Mouse (Mus musculus): ENCODE measurements at regions not wholly inside any gene's neighbourhood (a gene's known extent, or its start where the extent isn't known, plus 50 kb on each side); places are given as distances from the start of the nearest gene placed in this dataset.

DNA sequence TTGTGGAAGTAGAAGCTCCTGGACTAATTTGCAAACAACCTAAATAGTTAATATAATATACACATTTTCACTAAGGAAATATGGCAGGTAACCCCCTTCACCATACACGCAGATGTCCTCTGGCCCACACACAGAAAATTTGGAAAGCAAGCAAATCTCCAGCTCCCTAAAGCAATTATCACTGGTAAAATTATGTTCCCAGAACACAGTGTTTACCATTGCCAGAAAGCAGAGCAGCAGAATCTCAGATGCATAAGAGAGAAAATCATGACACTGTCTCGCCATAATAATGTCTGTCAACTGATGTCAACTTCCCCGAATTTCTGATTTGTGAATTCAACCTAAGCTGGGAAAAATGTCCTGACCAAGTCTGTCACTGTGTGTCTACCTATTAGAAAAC is 999.1 kb downstream of the Gsdmc2 start:
- no peak for TF ChIP-seq CHD2 (IDR thresholded peaks at IDR 0.05; ENCODE audit: low read length)
- TF ChIP-seq MYC (IDR thresholded peaks at IDR 0.05; ENCODE audit: low read depth, low read length) = no peak
- no peak for TF ChIP-seq TBP (IDR thresholded peaks at IDR 0.05; ENCODE audit: low read depth, low read length)
- TF ChIP-seq RCOR1 (IDR thresholded peaks at IDR 0.05; ENCODE audit: low read depth, low read length) = no peak
- no peak for TF ChIP-seq NELFE (IDR thresholded peaks at IDR 0.05; ENCODE audit: low read depth, low read length)
- no peak overlapping the region for H3K4me3 ChIP-seq (ENCODE audit: control insufficient read depth in 1 of 2, insufficient read depth in 1 of 2, low read depth in 2 of 2, low read length in 2 of 2)
- no peaks in the 10 kb centered on the region for H3K27me3 ChIP-seq (ENCODE audit: control insufficient read depth in 1 of 2, insufficient read depth in 2 of 2, low read length in 2 of 2)

DNA sequence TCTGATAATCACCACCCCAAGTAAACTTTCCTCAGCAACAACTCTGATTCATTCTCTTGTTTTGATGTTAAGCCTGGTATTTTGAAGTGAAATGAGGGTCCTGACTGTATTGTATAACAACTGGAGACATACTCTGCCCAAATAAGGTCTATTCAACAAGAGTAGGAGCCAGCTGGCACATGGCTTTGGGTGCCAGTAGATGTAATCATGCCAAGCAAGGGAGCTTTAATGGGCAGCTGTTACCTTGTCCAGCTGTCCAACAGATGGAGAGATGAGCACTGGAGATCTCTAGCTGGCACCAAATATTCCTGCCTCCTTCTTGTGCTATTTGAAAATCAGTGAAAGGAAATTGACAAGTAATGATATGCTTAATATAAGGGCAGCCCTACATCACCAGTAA is 1019.4 kb downstream of the Gsdmc2 start:
- Histone ChIP-seq H3K79me2 (ENCODE audit: control insufficient read depth, insufficient read depth, low read length, poor library complexity) (no peaks in the 10 kb centered on the region), H3K27me3 (ENCODE audit: control insufficient read depth in 1 of 2, insufficient read depth in 2 of 2, low read length in 2 of 2) (no peaks in the 10 kb centered on the region), H3K4me3 (ENCODE audit: control insufficient read depth in 1 of 2, insufficient read depth in 1 of 2, low read depth in 2 of 2, low read length in 2 of 2) (no peak overlapping the region), H3K27ac (ENCODE audit: control insufficient read depth, low read depth, low read length) (no peak overlapping the region), H3K4me1 (ENCODE audit: control insufficient read depth in 1 of 2, insufficient read depth in 2 of 2, low read length in 2 of 2) (no peaks in the 10 kb centered on the region), H3K9ac (ENCODE audit: control insufficient read depth, low read depth, low read length, poor library complexity, severe bottlenecking) (no peak overlapping the region), H3K36me3 (ENCODE audit: control insufficient read depth in 1 of 2, insufficient read depth in 2 of 2, low read length in 2 of 2) (no peaks in the 10 kb centered on the region), H3K9me3 (replicated peaks; ENCODE audit: insufficient read depth, low read length) (no peaks in the 10 kb centered on the region)
- DNase-seq (ENCODE audit: low read depth, low spot score) = no peak
- TF ChIP-seq JUND (IDR thresholded peaks at IDR 0.05; ENCODE audit: low read depth, low read length) = no peak
- no peak for TF ChIP-seq KAT2A (conservative IDR thresholded peaks at IDR 0.05; ENCODE audit: low read depth, low read length)
- no peak for TF ChIP-seq MEF2A (IDR thresholded peaks at IDR 0.05; ENCODE audit: extremely low read depth, insufficient replicate concordance, low read depth, low read length, poor library complexity, severe bottlenecking)
- no peak for TF ChIP-seq CTCF (IDR thresholded peaks at IDR 0.05 in 2 of 3, conservative IDR thresholded peaks at IDR 0.05 in 1 of 3; ENCODE audit: control insufficient read depth in 1 of 3, insufficient read depth in 1 of 3, low read depth in 2 of 3, low read length in 3 of 3, poor library complexity in 1 of 3, severe bottlenecking in 1 of 3)
- no peak for TF ChIP-seq NRF1 (IDR thresholded peaks at IDR 0.05; ENCODE audit: insufficient read depth, low read depth, low read length, poor library complexity, severe bottlenecking)
- TF ChIP-seq BHLHE40 (IDR thresholded peaks at IDR 0.05; ENCODE audit: borderline replicate concordance, low read depth, low read length) = no peak
- TF ChIP-seq SMC3 (IDR thresholded peaks at IDR 0.05; ENCODE audit: low read depth, low read length) = no peak
- TF ChIP-seq POLR2AphosphoS5 (IDR thresholded peaks at IDR 0.05; ENCODE audit: borderline replicate concordance, low read depth, low read length) = no peak
- TF ChIP-seq GATA1 (IDR thresholded peaks at IDR 0.05; ENCODE audit: low read depth, low read length) = no peak
- no peak for TF ChIP-seq MYB (IDR thresholded peaks at IDR 0.05; ENCODE audit: low read depth, low read length)
- no peak for TF ChIP-seq HCFC1 (IDR thresholded peaks at IDR 0.05; ENCODE audit: low read depth, low read length)

More for the DNA sequence above, 999.1 kb downstream of the Gsdmc2 start:
- H3K9me3 ChIP-seq (replicated peaks; ENCODE audit: insufficient read depth, low read length) = no peaks in the 10 kb centered on the region
- no peak for DNase-seq (ENCODE audit: low read depth, low spot score)
- H3K9ac ChIP-seq (ENCODE audit: control insufficient read depth, low read depth, low read length, poor library complexity, severe bottlenecking) = no peak overlapping the region
- no peaks in the 10 kb centered on the region for H3K79me2 ChIP-seq (ENCODE audit: control insufficient read depth, insufficient read depth, low read length, poor library complexity)
- no peaks in the 10 kb centered on the region for H3K36me3 ChIP-seq (ENCODE audit: control insufficient read depth in 1 of 2, insufficient read depth in 2 of 2, low read length in 2 of 2)
- H3K27ac ChIP-seq (ENCODE audit: control insufficient read depth, low read depth, low read length) = no peak overlapping the region
- H3K4me1 ChIP-seq (ENCODE audit: control insufficient read depth in 1 of 2, insufficient read depth in 2 of 2, low read length in 2 of 2) = no peaks in the 10 kb centered on the region
